Mouse (Mus musculus) midbrain, embryonic 11.5 days (tissue): ENCODE data around the gene Tpst2. TPM values are rescaled to one million over a fixed set of nuclear protein-coding genes. Genes with fewer than 3 reads are reported as not detected.
A peak's percentile ranks its signal among the peaks of the same experiment; 100 is the strongest.

ENCODE experiments used
- ATAC-seq: fragments of 200-750 bp; cut with Nextera tagmentation; 2 replicates; pipeline ENCODE4 v1.8.0; 2017; ENCODE audit warnings: moderate TSS enrichment, moderate library complexity; ENCODE audit not compliant: low FRiP score
- DNase-seq: peaks from one replicate; pipeline ENCODE4 v3.0.0; 2015; ENCODE audit warnings: low spot score; ENCODE audit errors: missing footprints
- H3K27ac ChIP-seq: fragments of 300-500 bp; sonication (generic); 2 replicates; pipeline ENCODE4 v1.5.1; 2014; ENCODE audit warnings: low read depth, low read length
- H3K27me3 ChIP-seq: fragments of 300-500 bp; sonication (generic); 2 replicates; pipeline ENCODE4 v1.6.1; 2014; ENCODE audit warnings: mild to moderate bottlenecking, low read length, moderate library complexity, mixed read lengths; ENCODE audit not compliant: control insufficient read depth, insufficient read depth
- H3K36me3 ChIP-seq: fragments of 300-500 bp; sonication (generic); 2 replicates; pipeline ENCODE4 v1.6.1; 2014; ENCODE audit warnings: mild to moderate bottlenecking, low read length, moderate library complexity, mixed read lengths; ENCODE audit not compliant: control insufficient read depth, insufficient read depth
- H3K4me1 ChIP-seq: fragments of 300-500 bp; sonication (generic); 2 replicates; pipeline ENCODE4 v1.6.1; 2014; ENCODE audit warnings: low read length; ENCODE audit not compliant: control insufficient read depth, insufficient read depth
- H3K4me2 ChIP-seq: fragments of 300-500 bp; sonication (generic); 2 replicates; pipeline ENCODE4 v1.6.1; 2014; ENCODE audit warnings: mild to moderate bottlenecking, moderate library complexity
- H3K4me3 ChIP-seq: fragments of 300-500 bp; sonication (generic); 2 replicates; pipeline ENCODE4 v1.5.1; 2014; ENCODE audit warnings: low read depth, low read length
- H3K9ac ChIP-seq: fragments of 300-500 bp; sonication (generic); 2 replicates; pipeline ENCODE4 v1.6.1; 2014; ENCODE audit warnings: low read length
- H3K9me3 ChIP-seq: fragments of 300-500 bp; sonication (generic); 2 replicates; pipeline ENCODE4 v1.6.1; 2016; ENCODE audit warnings: low read length; ENCODE audit not compliant: control insufficient read depth
- WGBS: fragments of 180-500 bp; shearing (Covaris S2); extraction: QIAGEN DNeasy Blood & Tissue Kit; methylation state at CpG from one replicate; pipeline ENCODE4 v1.1.7; 2014; 5-methylcytosine and 5-hydroxymethylcytosine counted together
- polyA plus RNA-seq: library from polyadenylated mRNA; unstranded; fragments of >200 nt; fragmentation: Nextera tagmentation; extraction: Ambion mirVana; gene quantifications from 2 replicates; pipeline ENCODE4 v1.2.1, GENCODE M21; 2014

Tpst2 gene
- polyA plus RNA-seq: 29.3 and 33.5 TPM in 2 replicates

DNA sequence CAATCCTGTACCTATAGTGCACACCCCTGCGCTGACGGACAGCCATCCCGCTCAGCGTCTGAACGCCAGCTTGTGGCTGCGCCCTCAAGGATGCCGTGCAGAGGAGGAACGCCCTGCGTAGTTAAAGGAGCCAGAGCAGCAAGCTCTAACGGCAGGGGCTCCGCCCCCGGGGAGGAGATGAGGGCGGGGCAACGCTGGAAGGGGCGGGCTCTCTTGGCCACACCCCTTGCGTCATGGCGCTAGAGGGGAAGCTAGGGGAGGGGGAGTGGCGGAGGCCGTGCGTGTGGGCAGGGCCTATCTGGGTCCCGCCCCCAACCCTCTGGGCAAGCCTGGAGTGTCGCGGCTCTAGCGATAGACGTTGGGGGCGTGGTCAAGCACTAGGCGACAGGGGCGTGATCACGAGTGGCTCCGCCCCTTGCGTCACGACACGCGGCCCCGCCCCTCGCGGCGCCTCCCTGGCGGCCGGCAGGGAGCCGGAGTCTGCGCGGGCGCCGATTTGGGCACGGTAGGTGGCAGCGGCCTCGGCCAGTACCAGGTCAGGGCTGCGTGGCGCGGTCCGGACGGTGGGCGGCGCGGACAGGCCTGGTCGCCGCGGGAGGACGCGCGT lies at the start of gene Tpst2:
Gene Tpst2 (plus strand): TSS at position 425 of the 607 bp plus-strand sequence.
- H3K36me3 ChIP-seq: no peaks in the 10 kb centered on the region
- peak within 1 kb of the TSS; percentile 92 for H3K4me2 ChIP-seq
- peak; percentile 95 for ATAC-seq
- H3K9me3 ChIP-seq: no peaks in the 10 kb centered on the region
- H3K27ac ChIP-seq: peak within 1 kb of the TSS; percentile 35; the same call in 1 of the 2 replicates
- peaks cover 13% of the 10 kb centered on the region for H3K4me1 ChIP-seq
- peak; percentile 100 for DNase-seq
- H3K9ac ChIP-seq: peak within 1 kb of the TSS; percentile 77
- H3K4me3 ChIP-seq: peak within 1 kb of the TSS; percentile 83
- WGBS: under 1% methylated on average over 61 of the region's 62 CpGs
- H3K27me3 ChIP-seq: peaks cover 2% of the 10 kb centered on the region; the same call in 1 of the 2 replicates

DNA sequence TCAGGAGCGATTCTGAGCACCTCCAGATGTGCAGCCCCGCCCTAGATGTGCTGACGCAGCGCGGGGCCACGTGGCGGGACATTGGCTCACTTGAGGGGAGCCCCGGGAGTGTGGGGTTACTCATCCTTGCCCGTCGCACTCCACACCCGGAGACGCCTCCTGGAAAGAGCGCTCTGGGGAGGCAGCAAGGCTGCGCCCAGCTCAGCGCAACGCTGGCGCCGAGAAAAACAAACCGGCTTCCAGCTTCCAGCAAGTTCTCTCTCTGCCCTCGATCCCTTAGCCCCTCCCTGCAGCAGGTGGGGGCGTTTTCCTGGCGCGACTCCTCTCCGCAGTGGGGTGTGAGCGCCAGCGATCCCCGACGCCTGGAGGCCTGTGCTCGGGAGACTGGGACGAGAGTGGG lies 49.1 kb upstream of the Tpst2 start:
- H3K27ac ChIP-seq: peak overlapping the region; percentile 98
- H3K4me2 ChIP-seq: peak overlapping the region; percentile 86
- H3K36me3 ChIP-seq: peaks cover 20% of the 10 kb centered on the region
- peak overlapping the region; percentile 98 for H3K9ac ChIP-seq
- no peaks in the 10 kb centered on the region for H3K27me3 ChIP-seq
- WGBS: 1% methylated on average over 30 of the region's 30 CpGs
- H3K9me3 ChIP-seq: no peaks in the 10 kb centered on the region
- DNase-seq (peak; percentile 94), ATAC-seq (no peak)
- H3K4me3 ChIP-seq: peak overlapping the region; percentile 76
- H3K4me1 ChIP-seq: peaks cover 44% of the 10 kb centered on the region

DNA sequence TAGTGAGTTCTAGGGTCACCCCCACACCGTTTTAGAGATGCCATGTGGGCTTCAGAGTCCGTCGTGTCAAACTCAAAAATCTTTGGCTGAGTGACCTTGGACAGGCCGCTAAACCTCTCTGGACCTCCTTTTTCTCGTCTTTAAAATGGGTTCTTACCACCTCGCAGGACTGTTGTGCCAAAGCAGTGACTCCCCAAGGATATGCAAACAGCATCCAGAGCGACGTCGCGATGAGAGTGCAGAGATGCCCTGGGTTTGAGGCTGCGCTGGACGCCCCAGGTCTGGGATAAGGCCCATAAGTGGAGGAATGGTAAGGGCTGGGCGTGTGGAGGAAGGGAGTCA lies 48.6 kb upstream of the Tpst2 start:
- Histone ChIP-seq H3K4me3 (peak overlapping the region; percentile 76), H3K36me3 (peaks cover 15% of the 10 kb centered on the region), H3K4me2 (peak overlapping the region; percentile 86), H3K27ac (peak overlapping the region; percentile 98), H3K27me3 (no peaks in the 10 kb centered on the region), H3K9me3 (no peaks in the 10 kb centered on the region), H3K4me1 (peaks cover 44% of the 10 kb centered on the region), H3K9ac (peak overlapping the region; percentile 98)
- 2% methylated on average over 13 of the region's 13 CpGs for WGBS
- DNase-seq: peak; percentile 97
- 0 out of 2 replicates have a peak, but pooled peaks have one; percentile 0 for ATAC-seq

- peak overlapping the region; percentile 98 for H3K27ac ChIP-seq
- peak overlapping the region; percentile 76 for H3K4me3 ChIP-seq
- ATAC-seq (peak; percentile 88), DNase-seq (peak; percentile 98)
- no peaks in the 10 kb centered on the region for H3K9me3 ChIP-seq
- peaks cover 44% of the 10 kb centered on the region for H3K4me1 ChIP-seq
- peak overlapping the region; percentile 98 for H3K9ac ChIP-seq
- WGBS: under 1% methylated on average over 57 of the region's 57 CpGs
- peak overlapping the region; percentile 86 for H3K4me2 ChIP-seq
- H3K36me3 ChIP-seq: peaks cover 12% of the 10 kb centered on the region
- no peaks in the 10 kb centered on the region for H3K27me3 ChIP-seq
Measured at GRCm38 (mm10) chr5:112228240-112229076, 48.0 kb upstream of the Tpst2 start.

- 57% methylated on average over 5 of the region's 5 CpGs for WGBS
Measured at GRCm38 (mm10) chr5:112235806-112236205, 40.7 kb upstream of the Tpst2 start.

GRCm38 (mm10) chr5:112236631-112237030 lies 39.9 kb upstream of the Tpst2 start:
- Histone ChIP-seq H3K36me3 (no peaks in the 10 kb centered on the region), H3K27ac (peak overlapping the region; percentile 97), H3K4me3 (no peak overlapping the region; the same call in 1 of the 2 replicates), H3K9me3 (no peaks in the 10 kb centered on the region), H3K9ac (peak overlapping the region; percentile 47), H3K4me1 (peaks cover 44% of the 10 kb centered on the region), H3K4me2 (peak overlapping the region; percentile 17), H3K27me3 (no peaks in the 10 kb centered on the region)
- ATAC-seq: no peak
- WGBS: 63% methylated on average over 2 of the region's 2 CpGs
- DNase-seq: peak; percentile 92

More at GRCm38 (mm10) chr5:112235806-112236205, 40.7 kb upstream of the Tpst2 start:
- H3K4me3 ChIP-seq: no peak overlapping the region
- H3K9me3 ChIP-seq: no peaks in the 10 kb centered on the region
- no peak for ATAC-seq
- H3K27me3 ChIP-seq: no peaks in the 10 kb centered on the region
- no peak overlapping the region for H3K4me2 ChIP-seq
- DNase-seq: no peak
- peaks cover 44% of the 10 kb centered on the region for H3K4me1 ChIP-seq
- peak overlapping the region; percentile 97 for H3K27ac ChIP-seq
- no peaks in the 10 kb centered on the region for H3K36me3 ChIP-seq
- no peak overlapping the region for H3K9ac ChIP-seq

- peak overlapping the region; percentile 47 for H3K9ac ChIP-seq
- peak overlapping the region; percentile 97 for H3K27ac ChIP-seq
- no peaks in the 10 kb centered on the region for H3K36me3 ChIP-seq
- H3K4me3 ChIP-seq: peak overlapping the region; percentile 16
- 2% methylated on average over 16 of the region's 16 CpGs for WGBS
- peaks cover 44% of the 10 kb centered on the region for H3K4me1 ChIP-seq
- peak overlapping the region; percentile 17 for H3K4me2 ChIP-seq
- no peaks in the 10 kb centered on the region for H3K9me3 ChIP-seq
- H3K27me3 ChIP-seq: no peaks in the 10 kb centered on the region
- peak; percentile 98 for DNase-seq
- ATAC-seq: peak; percentile 92
Measured at GRCm38 (mm10) chr5:112237439-112237838, 39.1 kb upstream of the Tpst2 start.

- H3K27ac ChIP-seq: peak overlapping the region; percentile 97
- H3K4me3 ChIP-seq: peak overlapping the region; percentile 16; the same call in 1 of the 2 replicates
- 35% methylated on average over 9 of the region's 9 CpGs for WGBS
- H3K27me3 ChIP-seq: no peaks in the 10 kb centered on the region
- peak overlapping the region; percentile 17 for H3K4me2 ChIP-seq
- ATAC-seq (no peak; the same call in 1 of the 2 replicates), DNase-seq (peak; percentile 92)
- peak overlapping the region; percentile 47 for H3K9ac ChIP-seq
- peaks cover 44% of the 10 kb centered on the region for H3K4me1 ChIP-seq
- no peaks in the 10 kb centered on the region for H3K36me3 ChIP-seq
- no peaks in the 10 kb centered on the region for H3K9me3 ChIP-seq
Measured at GRCm38 (mm10) chr5:112237866-112238570, 38.5 kb upstream of the Tpst2 start.
